Mouse (Mus musculus): Measurements from ENCODE around the gene Herpud2.

GRCm38 (mm10) chr9:25104638-25105037 is 47.0 kb downstream of the Herpud2 start:
- no peak for TF ChIP-seq POLR2A (IDR thresholded peaks at IDR 0.05; ENCODE audit: insufficient read depth, low read depth, low read length)
- TF ChIP-seq EP300 (IDR thresholded peaks at IDR 0.05; ENCODE audit: insufficient read depth, low read depth, low read length), result no peak
